Mouse (Mus musculus) frontal cortex, postnatal 25 days (tissue): ENCODE data around the gene Amdhd1.
"Not testable (repeated sequence)": the region's sequence is repeated elsewhere in the genome, so short reads cannot be mapped to it uniquely, and the experiment has no call there.

Experiments used
- DNase-seq, 2 experiments: peaks; one replicate each; pipeline ENCODE4 v3.0.0; 2022; ENCODE audit warnings: low spot score in 2 of 2

The Amdhd1 gene

GRCm38 (mm10) chr10:93539775-93540430, at the start of gene Amdhd1:
Amdhd1 (minus strand) TSS chr10:93540033.
- DNase-seq = peak; percentile 11 to 40

- DNase-seq = peak; percentile 93 to 94
Measured at GRCm38 (mm10) chr10:93589281-93589848, 49.5 kb upstream of the Amdhd1 start, which contains the start of gene Snrpf. Snrpf (minus strand) TSS chr10:93589706.

DNA sequence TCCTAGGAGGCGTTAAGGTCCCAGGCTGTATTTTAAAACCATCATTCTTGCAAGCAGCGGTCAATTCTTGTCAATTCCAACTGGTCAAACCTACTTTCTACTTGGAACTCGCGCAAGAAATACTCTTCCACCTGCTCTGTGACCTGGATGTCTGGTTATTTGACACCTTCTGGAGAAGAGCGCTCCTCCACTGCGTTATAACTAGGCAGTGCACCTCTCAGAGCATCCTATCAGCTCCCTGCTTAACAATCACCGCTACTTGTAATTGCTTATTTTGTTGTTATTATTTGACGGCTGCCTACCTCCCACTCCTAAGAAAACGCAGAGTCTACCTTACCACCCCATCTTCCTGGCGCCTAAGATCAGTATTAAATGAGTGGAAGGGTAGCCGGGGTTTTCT, 49.0 kb upstream of the Amdhd1 start:
- DNase-seq = no peak

- peak; percentile 58 to 68 for DNase-seq
Measured at GRCm38 (mm10) chr10:93577271-93577886, 37.5 kb upstream of the Amdhd1 start.

- no peak for DNase-seq
Measured at GRCm38 (mm10) chr10:93575960-93576359, 36.1 kb upstream of the Amdhd1 start.

GRCm38 (mm10) chr10:93574966-93575365, 35.1 kb upstream of the Amdhd1 start:
- DNase-seq = no peak

DNA sequence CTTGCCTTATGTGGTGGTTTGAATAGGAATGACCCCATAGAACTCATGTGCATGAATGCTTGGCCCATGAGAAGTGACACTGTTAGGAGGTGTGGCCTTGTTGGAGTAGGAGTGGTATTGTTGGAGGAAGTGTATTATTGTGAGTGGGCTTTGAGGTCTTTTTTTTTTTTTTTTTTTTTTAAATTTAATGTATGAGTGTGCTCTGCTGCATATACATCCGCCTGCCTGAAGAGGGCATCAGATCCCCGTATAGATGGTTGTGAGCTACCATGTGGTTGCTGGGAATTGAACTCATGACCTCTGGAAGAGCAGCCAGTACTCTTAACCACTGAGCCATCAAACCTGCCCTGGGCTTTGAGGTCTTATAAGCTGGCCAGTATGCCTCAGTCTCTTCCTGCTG, 32.4 kb upstream of the Amdhd1 start:
- DNase-seq = no peak

- DNase-seq = no peak
Measured at GRCm38 (mm10) chr10:93568671-93569070, 28.8 kb upstream of the Amdhd1 start.

DNA sequence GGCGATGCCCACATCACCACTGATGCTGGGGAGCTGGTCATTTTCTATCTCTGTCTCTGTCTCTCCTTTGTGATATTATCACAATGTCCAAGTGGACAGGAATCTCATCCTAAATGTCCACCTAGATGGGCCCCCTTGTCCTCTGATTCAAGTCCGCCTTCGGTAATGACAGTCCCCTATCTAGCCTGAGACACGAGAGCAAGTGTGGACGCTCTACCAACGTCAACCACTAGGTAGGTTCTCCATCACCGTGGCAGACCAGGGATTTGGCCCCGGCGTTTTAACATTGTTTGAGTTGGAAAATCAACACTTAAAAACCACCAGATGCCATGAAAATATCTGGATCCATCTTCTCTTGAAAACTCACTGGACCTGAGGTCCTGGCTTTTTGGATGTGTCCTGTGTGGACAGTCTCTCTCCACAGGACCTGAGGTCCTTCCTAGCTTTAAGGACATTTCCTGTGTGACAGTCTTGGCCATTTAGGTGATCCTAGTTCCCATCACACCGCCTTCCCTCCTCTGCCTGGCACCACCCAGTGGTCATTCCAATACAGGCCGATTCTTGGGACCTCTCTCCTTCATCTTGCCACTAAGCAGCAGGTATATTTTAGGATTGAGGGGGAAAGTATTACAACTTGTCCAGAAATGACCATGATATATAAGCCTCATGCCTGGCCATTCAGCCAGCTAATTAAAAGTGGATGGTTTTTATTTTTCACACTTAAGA, 28.2 kb upstream of the Amdhd1 start:
- DNase-seq = no peak

DNA sequence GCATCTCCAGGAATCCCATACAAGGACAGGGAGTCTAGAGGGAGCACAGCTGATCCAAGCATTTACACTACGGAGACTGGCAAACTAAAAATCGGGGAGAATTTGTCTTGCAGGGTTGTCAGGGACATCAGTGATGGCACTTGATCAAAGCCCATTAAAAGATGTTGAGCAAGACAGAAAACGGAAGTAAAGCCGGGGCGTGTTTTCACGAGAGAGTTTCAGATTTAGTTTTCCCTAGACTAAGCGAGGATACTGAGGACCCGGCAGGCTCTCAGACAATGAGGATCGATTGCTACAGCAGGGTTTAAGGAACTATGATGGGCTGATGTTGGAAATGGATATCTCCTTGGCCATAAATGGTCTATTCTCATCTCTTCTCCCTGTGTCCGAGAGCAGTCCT, 27.2 kb upstream of the Amdhd1 start:
- no peak for DNase-seq

GRCm38 (mm10) chr10:93564518-93565090, 24.8 kb upstream of the Amdhd1 start:
- no peak for DNase-seq

GRCm38 (mm10) chr10:93559786-93560185, 20.0 kb upstream of the Amdhd1 start:
- no peak for DNase-seq

DNA sequence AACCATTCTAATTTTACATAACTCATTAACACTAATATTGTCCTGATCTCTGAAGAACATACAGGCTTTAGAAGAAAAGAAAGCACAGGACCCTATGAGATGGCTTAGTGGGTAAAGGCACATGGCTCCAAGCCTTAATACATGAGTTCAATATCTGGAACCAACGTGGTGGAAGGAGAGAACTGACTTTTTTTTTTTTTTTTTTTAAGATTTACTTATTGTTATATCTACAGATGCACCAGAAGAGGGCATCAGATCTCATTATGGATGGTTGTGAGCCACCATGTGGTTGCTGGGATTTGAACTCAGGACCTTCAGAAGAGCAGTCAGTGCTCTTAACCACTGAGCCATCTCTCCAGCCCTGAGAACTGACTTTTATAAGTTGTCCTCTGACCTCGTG, 18.1 kb upstream of the Amdhd1 start:
- DNase-seq = not testable (repeated sequence)

DNA sequence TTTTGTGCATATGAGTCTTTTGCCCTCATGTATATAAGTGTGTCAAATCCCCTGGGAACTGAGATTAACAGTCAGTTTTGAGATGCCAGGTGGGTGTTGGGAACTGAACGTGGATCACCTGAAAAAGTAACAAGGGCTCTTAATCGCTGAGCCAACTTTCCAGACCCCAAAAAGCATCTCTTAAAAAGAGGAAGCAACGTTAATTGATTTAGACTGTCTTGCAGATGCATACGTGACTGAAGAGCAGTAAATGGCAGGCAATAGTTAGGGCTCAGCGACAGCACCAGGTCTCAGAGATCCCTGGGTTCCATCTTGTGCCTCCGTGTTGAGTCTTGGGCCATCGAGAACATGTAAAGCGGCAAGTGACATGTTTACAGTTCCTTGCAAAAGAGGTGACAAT, 12.8 kb upstream of the Amdhd1 start:
- DNase-seq = no peak

DNA sequence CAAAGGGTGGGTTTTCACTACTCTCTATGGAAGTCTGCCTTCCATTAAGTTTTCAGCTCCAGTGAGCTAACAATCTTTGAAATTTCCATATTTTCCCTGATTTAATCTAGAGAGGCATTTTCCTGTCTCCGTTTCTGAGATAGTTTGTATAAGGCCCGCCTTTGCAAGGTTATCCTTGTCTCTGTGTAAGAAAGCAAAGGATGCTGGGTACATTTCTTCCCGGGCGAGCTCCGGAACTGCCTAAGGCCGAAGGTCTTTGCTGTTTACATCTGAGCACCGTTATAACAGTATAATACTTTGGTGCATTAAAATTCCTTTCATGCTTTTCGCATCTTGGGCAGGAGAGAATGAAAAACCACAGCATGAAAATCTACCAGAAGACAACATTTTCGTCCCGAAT, 10.0 kb upstream of the Amdhd1 start:
- no peak for DNase-seq

DNA sequence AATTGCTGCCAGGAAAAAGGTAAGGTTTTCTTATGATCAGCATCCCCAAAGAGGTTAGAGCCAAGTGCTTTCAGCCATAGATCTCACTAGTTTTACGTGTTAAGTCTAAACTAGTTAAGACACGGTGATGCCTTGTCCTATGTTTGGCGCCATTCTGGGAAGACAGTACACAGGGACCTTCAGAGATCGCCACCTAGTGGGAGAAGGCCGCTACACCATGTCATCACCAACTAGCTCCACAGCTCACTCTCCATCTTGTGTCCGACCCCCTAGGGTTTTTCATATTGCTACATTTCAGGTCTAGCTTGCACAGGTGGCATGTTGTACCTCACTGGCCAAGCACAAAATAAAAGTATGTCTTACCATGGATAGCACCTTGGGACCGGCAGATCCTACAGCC, 9.2 kb upstream of the Amdhd1 start:
- DNase-seq = peak; percentile 71 to 74

DNA sequence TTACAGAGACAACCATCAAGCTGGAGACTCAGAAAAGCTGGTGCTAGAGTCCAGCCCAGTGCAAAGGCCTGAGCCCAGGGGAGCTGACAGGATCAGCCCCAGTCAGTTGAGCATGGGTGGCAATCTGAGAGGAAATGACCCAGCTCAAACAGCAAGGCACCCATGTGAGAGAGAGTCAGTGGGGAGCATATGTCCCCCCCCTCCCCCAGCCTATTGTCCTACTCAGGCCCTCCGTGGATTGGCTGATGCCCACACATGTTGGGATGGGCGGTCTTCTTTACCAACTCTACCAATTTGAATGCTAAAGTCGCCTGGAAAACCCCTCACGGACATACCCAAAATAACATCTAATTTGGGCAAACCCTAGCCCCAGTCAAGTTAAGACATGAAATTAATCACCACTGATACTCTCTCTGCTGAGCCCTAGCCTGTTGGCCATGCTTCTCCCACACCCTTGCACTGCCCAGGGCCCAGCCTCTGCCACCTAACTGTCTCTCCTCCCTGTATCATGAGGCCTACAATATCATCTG, 8.0 kb upstream of the Amdhd1 start:
- DNase-seq = no peak

- DNase-seq = no peak
Measured at GRCm38 (mm10) chr10:93544172-93544571, 4.3 kb upstream of the Amdhd1 start.

GRCm38 (mm10) chr10:93543176-93543575, 3.3 kb upstream of the Amdhd1 start:
- DNase-seq = no peak

DNA sequence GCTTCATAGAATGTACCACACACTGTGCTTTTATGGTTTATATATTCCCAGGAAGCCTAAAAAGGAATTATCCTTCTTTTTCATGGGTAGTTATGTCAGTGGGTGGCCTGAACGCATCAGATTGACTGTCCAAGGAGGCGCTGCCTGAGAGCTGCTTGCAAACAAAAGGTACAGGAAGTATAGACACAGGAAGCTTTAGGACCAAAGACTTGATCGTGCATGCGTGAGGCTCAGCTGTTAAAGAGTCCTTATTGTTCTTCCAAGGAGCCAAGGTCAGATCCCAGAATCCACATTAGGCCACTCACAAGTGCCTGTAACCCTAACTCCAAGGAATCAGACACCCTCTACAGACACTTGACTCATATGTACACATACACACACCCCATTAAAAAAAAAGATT, 2.5 kb upstream of the Amdhd1 start:
- no peak for DNase-seq

DNA sequence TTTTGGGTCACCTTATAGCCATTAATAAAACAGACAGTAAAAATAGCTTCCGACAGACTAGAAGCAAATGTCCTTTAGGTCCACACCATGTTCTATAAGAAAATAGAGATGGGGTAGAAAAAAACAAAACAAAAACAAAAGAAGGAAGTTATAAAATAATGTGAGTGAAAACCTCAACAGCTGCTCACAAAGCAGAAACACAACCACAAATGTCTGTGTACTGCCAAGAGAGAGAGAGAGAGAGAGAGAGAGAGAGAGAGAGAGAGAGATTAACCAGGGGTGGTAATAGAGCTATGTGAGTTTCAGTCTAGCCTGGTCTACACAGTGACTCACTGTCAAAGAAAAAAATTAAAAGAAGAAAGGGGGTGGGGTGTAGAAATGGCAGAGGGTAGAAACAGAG, 1.8 kb upstream of the Amdhd1 start:
- DNase-seq = no peak
